Mouse (Mus musculus) urinary bladder, adult 2 months (tissue): ENCODE measurements around the gene Mrpl37. TPM values are rescaled to one million over a fixed set of nuclear protein-coding genes. Genes with fewer than 3 reads are reported as not detected.

ENCODE experiments used
- DNase-seq: peaks from one replicate; pipeline ENCODE4 v3.0.0; 2022; ENCODE audit warnings: low spot score
- polyA plus RNA-seq: library from polyadenylated mRNA; depleted of rRNA; stranded (reverse); fragments of >200 nt; gene quantifications from 2 replicates; pipeline ENCODE4 v1.2.3, GENCODE M21; 2012; rRNA removed

Gene Mrpl37
- polyA plus RNA-seq, 1 experiment, result 64.9 TPM

DNA sequence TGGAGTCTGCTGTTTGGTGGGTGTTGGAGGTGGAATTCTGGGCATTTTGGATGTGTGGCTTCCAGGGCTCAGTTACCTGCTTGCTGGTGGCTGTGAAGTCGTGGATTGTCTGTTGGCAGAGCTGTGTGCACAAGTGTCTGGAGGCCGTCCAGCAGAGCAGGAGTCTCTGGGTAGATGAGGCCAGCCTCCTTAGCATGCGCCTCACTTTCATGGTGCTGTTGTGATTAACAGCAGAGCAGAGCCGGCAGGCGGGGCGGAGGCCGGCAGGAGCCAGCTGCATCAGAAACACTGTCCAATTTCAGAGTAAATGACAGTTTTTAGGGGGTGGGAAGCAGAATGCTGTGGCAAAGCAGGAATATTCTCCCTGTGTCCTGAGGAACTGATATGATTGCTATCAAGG is 47.6 kb downstream of the Mrpl37 start:
- no peak for DNase-seq

- DNase-seq, result no peak
These were observed 48.1 kb downstream of the Mrpl37 start for GRCm38 (mm10) chr4:107018521-107018920.

GRCm38 (mm10) chr4:107017257-107017656 is 49.4 kb downstream of the Mrpl37 start:
- DNase-seq, result no peak

DNA sequence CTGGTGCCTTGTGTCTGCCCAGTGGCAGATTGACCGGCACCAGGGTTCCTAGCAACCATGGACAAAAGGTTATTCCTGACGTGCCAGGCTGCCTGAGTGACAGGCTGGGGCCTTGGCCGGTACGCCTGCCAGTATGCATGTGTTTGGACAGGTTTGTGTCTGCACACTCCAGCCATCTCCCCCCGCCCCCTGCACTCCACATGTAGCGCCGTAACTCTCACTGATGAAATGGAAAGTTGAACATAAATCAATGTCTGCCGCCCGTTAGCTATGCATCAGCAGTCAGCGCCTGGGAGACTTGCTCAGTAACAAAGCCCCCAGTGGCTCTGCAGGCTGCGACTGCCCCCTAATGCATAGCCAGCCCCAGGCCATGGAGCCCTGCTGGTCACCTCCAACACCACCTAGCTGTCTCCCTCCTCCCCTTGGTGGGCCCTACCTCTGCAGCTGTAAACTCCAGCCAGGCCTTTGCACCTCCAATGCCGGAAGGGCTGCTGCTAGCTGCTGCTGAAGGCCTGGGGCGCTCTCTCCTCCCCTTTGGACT is 50.6 kb downstream of the Mrpl37 start:
- DNase-seq, result no peak

- no peak for DNase-seq
These were observed 52.8 kb downstream of the Mrpl37 start for GRCm38 (mm10) chr4:107013817-107014260.

DNA sequence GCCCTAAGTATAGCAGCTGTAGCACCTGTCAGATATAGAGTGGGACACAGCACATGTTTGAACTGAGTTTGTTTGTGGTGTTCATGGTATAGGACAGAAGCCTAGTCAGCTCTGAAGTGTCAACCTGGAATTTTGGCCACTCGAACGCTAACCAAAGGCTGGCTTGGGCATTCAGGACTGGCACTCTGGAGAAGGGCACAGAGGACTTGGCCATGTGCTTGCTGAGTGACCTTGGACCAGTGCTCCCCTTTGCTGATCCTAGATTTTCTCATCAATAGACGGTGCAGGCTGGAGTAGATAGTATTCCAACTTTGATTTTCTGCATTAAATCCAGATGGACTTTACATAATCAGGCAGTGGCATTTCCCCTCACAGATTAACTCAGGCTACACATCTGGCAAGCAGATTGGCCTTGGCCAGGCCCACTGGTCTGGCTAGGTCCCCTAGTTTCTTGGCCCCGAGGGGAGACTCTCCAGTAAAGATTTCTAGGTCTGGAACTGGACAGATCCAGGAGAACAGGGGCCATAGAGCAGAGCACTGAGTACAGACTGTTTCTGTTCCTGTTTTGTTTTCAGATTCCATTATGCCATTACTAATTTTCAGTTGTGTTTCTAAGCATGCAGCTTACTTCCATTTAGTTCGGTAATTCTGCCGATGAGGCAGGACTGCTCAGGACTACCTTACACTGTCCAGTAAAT is 53.4 kb downstream of the Mrpl37 start:
- DNase-seq, result no peak

DNA sequence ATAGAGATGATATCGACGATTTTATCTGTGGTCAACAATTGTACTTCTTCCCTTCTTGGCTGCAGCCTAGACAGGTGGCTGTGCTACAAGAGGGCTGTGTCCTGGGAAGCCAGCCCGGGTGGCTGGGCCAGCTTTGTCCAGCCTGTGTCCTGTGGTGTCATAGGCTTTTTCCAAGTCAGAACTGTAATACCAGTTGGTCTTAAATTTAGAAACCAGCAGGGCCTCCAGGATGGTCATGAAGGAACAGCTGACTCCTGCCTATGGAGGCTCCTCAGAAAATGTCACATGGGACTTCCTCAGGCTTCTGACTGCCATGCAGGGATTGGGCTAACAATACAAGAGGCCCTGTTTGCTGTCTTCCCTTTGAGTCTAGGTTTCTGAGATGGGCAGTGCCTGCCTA is 54.1 kb downstream of the Mrpl37 start:
- no peak for DNase-seq

GRCm38 (mm10) chr4:107012005-107012478 is 54.6 kb downstream of the Mrpl37 start:
- DNase-seq, result no peak

GRCm38 (mm10) chr4:107011325-107012004 is 55.2 kb downstream of the Mrpl37 start:
- no peak for DNase-seq

DNA sequence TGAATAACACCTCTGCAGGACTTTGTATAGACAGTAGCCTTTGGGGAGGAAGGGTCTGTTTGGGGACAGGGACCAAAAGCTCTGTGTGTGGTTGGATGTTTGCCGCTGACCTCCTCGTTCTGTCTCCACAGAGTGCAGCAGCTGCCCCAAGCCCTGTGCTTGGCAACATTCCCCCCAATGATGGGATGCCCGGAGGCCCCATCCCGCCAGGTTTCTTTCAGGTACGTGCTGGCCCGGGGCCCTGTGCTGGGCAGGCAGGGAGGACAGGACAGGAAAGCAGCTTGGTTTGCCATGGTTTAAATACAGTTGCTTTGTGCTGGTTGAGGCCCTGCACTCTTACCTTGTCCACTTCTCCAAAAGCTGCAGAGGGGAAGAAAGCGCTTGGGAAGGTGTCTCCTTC is 57.1 kb downstream of the Mrpl37 start:
- no peak for DNase-seq

GRCm38 (mm10) chr4:107008161-107008560 is 58.5 kb downstream of the Mrpl37 start:
- DNase-seq, result no peak

- DNase-seq, result no peak
These were observed 59.3 kb downstream of the Mrpl37 start for GRCm38 (mm10) chr4:107007359-107007758.

GRCm38 (mm10) chr4:107006807-107007206 is 59.9 kb downstream of the Mrpl37 start:
- DNase-seq, result no peak

DNA sequence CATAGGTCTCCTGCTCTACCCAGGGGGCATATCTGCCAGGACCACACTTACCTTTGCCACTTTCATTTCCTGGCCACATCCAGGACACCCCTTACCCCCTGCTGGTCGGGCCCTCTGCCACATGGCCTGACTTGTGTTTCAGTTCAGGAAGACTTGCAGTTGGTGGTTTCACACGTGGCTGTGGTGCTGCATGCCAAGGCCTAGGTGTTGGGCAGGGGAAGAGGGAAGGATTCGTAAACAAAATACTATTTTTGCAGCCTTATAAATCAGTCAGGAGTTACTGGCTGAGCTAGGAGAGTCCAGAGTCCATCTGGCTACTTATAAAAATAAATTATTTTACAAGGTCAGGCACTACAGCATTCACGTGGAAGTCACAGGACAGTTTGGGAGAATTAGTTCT is 60.4 kb downstream of the Mrpl37 start:
- DNase-seq, result no peak

Other genes starting within 250 kb of the Mrpl37 start
- gene Ssbp3, start 156.2 kb downstream of the Mrpl37 start, polyA plus RNA-seq, result 59.0 and 71.8 TPM in 2 replicates
- 13.8 and 18.0 TPM in 2 replicates for gene Cyb5rl, start 120 bp upstream of the Mrpl37 start, polyA plus RNA-seq
- not detected in 2 replicates for gene Cdcp2, start 30.0 kb upstream of the Mrpl37 start, polyA plus RNA-seq
- 287 and 337 TPM in 2 replicates for gene Tmem59, start 111.5 kb upstream of the Mrpl37 start, polyA plus RNA-seq
- gene Tceanc2, start 112.2 kb upstream of the Mrpl37 start, polyA plus RNA-seq, result 12.9 and 15.3 TPM in 2 replicates
- gene Ldlrad1, start 142.3 kb upstream of the Mrpl37 start, polyA plus RNA-seq, result 0.12 and 0.21 TPM in 2 replicates
- gene Lrrc42, start 186.7 kb upstream of the Mrpl37 start, polyA plus RNA-seq, result 20.9 and 23.7 TPM in 2 replicates
- 22.0 and 22.7 TPM in 2 replicates for gene Hspb11, start 186.7 kb upstream of the Mrpl37 start, polyA plus RNA-seq
- not detected in 2 replicates for gene Dio1, start 240.3 kb upstream of the Mrpl37 start, polyA plus RNA-seq
- gene Yipf1, start 247.5 kb upstream of the Mrpl37 start, polyA plus RNA-seq, result 50.4 and 60.1 TPM in 2 replicates